Mouse (Mus musculus): Measurements from ENCODE around the gene Shank1.
A peak's percentile ranks its signal among the peaks of the same experiment; 100 is the strongest.

Shank1 gene

DNA sequence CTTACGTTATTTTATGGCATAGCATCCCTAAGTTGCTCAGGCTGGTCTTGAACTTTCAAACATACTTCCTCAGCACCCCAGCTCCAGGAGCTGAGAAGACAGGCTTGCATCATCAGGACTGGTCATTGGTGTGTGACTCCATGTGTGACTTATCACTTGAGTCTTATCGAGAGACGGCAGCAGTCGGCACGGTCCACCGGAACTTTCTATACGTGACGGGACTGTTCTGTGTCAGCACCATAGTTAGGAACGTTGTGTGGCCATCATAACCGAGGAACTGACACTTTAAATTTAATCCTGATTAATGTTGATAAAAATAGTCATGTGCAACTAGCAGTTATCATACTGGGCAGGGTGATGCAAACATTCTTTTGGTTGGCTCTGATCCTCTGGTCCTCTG is 31.1 kb downstream of the Shank1 start:
- DNase-seq (ENCODE audit: low spot score), result no peak

DNA sequence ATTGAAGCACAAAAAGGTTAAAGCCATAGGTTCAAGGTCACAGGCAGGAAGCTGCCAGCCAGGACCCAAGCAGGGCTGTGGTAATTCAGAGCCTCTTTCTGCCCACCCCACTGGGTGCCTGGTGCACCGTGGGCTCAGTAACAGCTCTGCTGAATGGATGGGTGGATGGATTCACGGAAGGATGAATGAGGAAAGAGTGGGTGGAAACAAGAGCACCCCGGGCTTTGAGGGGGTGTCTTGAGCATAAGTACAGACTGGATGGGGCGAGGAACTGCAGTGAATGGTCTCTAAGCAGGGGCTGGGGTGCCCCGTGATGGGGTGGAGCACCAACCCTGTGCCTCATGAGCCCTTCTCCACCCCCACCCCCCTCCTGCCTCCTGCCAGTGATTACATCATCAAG is 31.7 kb downstream of the Shank1 start:
- no peak for DNase-seq (ENCODE audit: low spot score)

GRCm38 (mm10) chr7:44343459-44344015 is 33.5 kb downstream of the Shank1 start:
- no peak for DNase-seq (ENCODE audit: low spot score)

- peak; percentile 29 for DNase-seq (ENCODE audit: low spot score)
Observed at GRCm38 (mm10) chr7:44344622-44345021, 34.6 kb downstream of the Shank1 start.

DNA sequence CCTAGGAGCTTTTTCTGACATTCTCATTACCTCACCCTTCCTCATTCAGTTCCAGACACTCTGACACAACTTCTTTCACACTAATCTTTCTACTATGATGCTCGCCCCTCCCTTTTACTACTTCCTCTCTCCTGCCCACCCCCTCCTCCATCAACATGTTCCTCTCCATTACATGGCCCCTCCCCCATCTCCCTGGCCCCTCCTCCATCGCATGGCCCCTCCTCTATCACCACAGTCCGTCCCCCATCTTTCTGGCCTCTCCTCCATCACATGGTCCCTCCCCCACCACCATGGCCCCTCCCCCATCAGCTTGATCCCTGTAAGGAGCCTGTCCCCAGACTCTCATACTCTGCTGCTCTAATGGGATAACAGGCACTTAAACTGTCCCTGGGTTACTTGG is 39.0 kb downstream of the Shank1 start:
- no peak for DNase-seq (ENCODE audit: low spot score)

DNA sequence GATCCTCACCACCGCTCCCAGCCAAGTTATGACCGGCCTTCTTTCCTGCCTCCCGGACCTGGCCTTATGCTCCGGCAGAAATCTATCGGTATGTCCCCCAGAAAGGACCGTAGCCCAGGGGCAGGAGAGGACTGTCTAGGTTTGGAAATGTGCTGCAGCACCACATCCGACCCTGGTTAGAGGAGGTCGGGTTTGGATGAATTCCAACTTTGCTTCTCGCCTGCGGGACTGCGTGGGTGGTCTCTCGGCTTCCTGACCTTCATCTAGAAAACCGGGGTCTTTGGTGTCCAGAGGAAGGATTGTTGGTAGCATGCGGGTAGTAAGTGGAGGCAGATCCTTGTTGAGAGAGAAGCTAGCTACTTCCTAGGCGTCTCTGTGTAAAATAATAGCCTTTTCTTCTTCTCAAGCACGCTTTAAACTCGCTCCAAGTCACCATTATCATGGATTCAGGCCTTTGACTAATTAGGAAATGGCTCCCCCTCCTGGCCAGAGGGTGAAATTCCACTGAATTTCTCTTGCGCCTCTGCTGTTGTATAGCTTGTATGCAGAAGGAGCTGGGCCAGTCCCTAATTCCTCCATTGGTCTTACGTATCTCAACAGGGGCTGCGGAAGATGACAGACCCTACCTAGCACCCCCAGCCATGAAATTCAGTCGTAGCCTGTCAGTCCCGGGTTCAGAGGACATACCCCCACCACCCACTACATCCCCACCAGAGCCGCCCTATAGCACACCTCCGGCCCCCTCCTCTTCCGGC is 41.1 kb downstream of the Shank1 start:
- DNase-seq (ENCODE audit: low spot score), result peak; percentile 73

DNA sequence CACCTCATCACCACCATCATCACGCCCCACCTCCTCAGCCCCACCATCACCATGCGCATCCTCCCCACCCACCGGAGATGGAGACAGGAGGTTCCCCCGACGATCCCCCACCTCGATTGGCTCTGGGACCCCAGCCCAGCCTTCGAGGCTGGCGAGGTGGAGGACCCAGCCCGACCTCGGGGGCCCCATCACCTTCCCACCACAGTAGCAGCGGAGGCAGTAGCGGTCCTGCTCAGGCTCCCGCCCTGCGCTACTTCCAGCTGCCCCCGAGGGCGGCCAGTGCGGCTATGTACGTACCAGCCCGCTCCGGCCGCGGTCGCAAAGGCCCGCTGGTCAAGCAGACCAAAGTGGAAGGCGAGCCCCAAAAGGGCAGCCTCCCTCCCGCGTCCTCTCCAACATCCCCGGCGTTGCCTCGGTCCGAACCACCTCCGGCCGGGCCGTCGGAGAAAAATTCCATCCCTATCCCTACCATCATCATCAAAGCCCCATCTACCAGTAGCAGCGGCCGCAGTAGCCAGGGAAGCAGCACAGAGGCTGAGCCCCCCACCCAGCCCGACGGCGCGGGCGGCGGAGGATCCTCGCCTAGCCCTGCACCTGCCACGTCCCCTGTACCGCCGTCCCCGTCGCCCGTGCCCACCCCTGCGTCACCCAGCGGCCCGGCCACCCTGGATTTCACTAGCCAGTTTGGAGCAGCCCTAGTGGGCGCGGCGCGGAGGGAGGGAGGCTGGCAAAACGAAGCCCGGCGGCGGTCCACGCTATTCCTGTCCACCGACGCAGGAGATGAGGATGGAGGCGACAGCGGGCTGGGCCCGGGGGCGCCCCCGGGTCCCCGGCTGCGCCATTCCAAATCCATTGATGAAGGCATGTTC is 42.1 kb downstream of the Shank1 start:
- no peak for DNase-seq (ENCODE audit: low spot score)

DNA sequence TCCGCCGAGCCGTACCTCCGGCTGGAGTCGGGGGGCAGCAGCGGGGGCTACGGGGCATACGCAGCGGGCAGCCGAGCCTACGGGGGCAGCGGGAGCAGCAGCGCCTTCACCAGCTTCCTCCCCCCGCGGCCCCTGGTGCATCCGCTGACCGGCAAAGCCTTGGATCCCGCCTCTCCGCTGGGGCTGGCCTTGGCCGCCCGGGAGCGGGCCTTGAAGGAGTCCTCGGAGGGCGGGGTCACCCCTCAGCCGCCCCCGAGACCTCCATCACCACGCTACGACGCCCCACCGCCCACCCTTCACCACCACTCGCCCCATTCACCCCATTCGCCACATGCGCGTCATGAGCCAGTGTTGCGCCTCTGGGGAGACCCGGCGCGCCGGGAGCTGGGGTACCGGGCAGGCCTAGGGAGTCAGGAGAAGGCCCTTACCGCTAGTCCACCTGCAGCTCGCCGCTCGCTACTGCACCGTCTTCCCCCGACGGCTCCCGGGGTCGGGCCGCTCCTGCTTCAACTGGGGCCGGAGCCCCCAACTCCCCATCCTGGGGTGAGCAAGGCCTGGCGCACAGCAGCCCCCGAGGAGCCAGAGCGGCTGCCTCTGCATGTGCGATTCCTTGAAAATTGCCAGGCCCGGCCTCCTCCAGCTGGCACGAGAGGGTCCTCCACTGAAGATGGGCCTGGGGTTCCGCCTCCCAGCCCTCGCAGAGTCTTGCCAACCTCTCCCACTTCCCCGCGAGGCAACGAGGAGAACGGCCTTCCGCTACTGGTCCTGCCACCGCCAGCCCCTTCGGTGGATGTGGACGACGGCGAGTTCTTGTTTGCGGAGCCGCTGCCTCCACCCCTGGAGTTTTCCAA is 42.9 kb downstream of the Shank1 start:
- DNase-seq (ENCODE audit: low spot score), result no peak

DNA sequence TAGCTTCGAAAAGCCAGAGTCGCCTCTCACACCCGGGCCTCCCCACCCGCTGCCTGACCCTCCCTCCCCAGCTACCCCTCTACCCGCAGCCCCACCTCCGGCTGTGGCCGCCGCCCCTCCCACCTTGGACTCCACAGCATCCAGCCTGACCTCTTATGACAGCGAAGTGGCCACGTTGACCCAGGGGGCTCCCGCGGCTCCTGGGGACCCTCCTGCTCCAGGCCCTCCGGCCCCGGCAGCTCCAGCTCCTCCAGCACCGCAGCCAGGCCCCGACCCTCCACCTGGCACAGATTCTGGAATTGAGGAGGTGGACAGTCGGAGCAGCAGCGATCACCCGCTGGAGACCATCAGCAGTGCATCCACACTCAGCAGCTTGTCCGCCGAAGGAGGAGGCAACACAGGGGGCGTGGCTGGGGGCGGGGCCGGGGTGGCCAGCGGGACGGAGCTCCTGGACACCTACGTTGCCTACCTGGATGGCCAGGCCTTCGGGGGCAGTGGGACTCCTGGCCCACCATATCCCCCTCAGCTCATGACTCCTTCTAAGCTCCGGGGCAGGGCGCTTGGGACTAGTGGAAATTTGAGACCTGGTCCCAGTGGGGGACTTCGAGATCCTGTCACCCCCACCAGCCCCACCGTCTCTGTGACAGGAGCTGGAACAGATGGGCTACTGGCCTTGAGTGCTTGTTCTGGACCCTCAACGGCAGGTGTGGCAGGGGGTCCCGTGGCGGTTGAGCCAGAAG is 43.7 kb downstream of the Shank1 start:
- no peak for DNase-seq (ENCODE audit: low spot score)

DNA sequence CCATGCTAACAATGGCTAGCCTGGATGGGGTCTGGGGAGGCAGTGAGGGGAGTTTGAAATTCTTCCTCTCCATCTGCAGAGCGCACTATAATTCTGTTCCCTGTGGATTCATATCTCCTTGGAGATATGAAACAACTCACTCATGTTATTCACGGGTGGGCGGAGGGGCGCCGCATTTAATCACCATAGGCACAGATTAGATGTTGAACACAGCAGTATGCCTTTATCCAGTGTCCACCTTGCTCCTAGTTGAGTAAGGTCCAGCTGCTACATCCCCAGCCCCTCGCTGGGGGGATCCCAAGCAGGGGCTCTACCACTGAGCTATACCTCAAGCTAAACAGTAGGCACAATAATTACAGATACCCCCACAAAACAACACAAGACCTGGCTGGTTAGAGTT is 45.4 kb downstream of the Shank1 start:
- DNase-seq (ENCODE audit: low spot score), result no peak

- no peak for DNase-seq (ENCODE audit: low spot score)
Observed at GRCm38 (mm10) chr7:44356590-44357481, 46.8 kb downstream of the Shank1 start.

DNA sequence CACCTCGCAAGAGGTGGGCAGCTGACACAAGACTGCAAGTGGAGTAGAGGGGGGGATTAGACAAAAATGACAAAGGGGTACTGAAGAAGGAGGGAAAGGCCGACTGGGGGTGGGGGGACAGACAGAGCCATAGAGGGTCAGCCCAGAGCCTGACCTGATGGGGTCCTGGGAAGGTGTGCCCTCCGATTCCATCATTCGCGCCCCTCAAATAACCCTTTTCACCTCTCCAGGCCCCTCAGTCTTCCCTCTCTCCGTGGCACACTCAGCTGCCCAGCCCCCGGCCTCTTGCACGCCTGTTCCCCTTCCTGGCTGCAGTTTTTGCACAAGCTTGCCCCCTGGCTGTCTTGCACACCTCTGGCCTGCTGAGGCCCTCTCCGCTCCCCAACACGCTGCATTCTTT is 47.5 kb downstream of the Shank1 start:
- no peak for DNase-seq (ENCODE audit: low spot score)

DNA sequence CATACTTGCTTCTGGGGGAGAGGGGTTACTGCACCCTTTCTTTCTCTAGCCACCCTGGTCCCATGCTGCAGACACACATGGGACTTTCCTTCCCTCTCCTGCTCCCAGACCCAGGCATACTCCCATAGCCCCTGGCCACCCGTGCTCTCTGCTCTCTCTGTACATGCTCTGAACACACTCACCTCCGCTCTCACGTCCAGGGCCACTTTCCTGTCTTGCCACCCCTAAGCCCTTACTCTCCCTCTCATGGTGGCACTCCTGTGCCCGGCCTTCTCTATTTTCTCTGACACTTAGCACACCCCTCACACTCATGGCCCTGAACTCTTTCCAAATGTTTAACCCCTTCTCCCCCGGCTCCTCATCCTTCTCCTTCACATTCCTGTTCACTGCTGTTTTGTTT is 48.0 kb downstream of the Shank1 start:
- no peak for DNase-seq (ENCODE audit: low spot score)

- DNase-seq (ENCODE audit: low spot score), result no peak
Observed at GRCm38 (mm10) chr7:44358886-44359654, 49.0 kb downstream of the Shank1 start.

GRCm38 (mm10) chr7:44359908-44360672 is 50.0 kb downstream of the Shank1 start:
- peak; percentile 89 for DNase-seq (ENCODE audit: low spot score)

DNA sequence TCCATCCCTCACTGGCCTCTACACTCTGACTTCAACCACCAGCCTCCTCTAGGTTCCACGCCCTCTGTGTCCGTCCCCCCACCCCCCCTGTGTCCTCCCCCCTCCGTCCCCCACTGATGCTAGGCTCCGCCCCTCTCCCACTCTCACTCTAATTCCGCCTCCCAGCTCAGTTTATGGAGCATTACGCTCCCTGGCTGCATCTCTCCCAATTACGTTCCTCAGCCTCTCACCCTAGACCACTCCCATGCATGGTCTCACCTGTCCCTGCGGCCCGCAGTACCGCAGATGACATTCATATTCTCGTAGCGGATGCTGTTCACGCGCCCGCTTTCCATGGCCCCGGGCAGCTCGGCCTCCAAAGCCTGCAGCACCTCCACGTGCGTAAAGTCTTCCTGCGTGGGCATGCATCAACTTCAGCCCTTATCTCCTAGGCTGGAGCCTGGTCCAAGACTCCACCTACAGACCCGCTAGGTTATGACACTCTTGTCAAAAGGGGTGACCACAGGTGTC is 50.8 kb downstream of the Shank1 start:
- no peak for DNase-seq (ENCODE audit: low spot score)

DNA sequence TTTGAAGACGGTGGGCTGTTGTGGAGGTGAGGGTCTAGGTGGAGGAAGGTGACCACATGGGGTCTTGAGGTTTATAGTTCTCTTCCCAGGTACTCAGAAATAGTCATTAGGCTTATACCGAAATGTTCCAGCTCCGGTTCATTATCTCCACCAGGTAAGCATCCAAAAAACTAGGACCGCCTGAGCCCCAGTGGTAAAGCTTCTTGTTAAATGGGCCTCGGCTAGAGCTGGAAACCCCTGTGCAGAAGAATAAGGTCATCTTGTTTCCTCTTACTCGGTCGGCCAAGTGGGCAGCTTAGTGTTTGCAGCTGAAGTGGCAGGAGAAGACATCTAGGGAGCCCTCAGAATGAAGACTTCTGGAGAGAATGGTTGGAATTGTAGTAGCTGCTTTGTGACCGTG is 62.6 kb downstream of the Shank1 start:
- no peak for DNase-seq (ENCODE audit: low spot score)

GRCm38 (mm10) chr7:44373460-44373859 is 63.4 kb downstream of the Shank1 start:
- no peak for DNase-seq (ENCODE audit: low spot score)
